In genomic region chr7:113207471-113208387, GRCm38 (mm10) we compare ENCODE assay signal across 8 mouse cellular contexts. TPM values are rescaled to one million over a fixed set of nuclear protein-coding genes. Genes with fewer than 3 reads are reported as not detected.
A peak's percentile ranks its signal among the peaks of the same experiment; 100 is the strongest.
DNase-seq lines count a peak whose midpoint lies in the region; ATAC-seq and TF ChIP-seq lines count a peak whose summit lies in the region.

No protein-coding gene starts in this region.

- H3K36me3 ChIP-seq in embryonic facial prominence, embryonic 13.5 days: no peaks in the 10 kb centered on the region
- H3K36me3 ChIP-seq in heart, embryonic 15.5 days: no peaks in the 10 kb centered on the region
- no peaks in the 10 kb centered on the region for H3K36me3 ChIP-seq in liver, embryonic 14.5 days (replicated peaks; ENCODE audit: control insufficient read depth, insufficient read depth, low read depth)
- no peaks in the 10 kb centered on the region for H3K36me3 ChIP-seq in neural tube, embryonic 14.5 days (ENCODE audit: control insufficient read depth, insufficient read depth, low read length)

- WGBS in embryonic facial prominence, embryonic 13.5 days: under 1% methylated on average over 70 of the region's 98 CpGs
- 1% methylated on average over 91 of the region's 98 CpGs for WGBS in heart, embryonic 15.5 days
- WGBS in liver, embryonic 14.5 days (ENCODE audit: insufficient replicate concordance): 1% methylated on average over 60 of the region's 98 CpGs
- under 1% methylated on average over 89 of the region's 98 CpGs for WGBS in neural tube, embryonic 14.5 days

- no peak for TF ChIP-seq CTCF in liver, embryonic 14.5 days (IDR thresholded peaks at IDR 0.05; ENCODE audit: low read depth)

- H3K4me1 ChIP-seq in embryonic facial prominence, embryonic 13.5 days: peaks cover 10% of the 10 kb centered on the region
- H3K4me1 ChIP-seq in heart, embryonic 15.5 days (replicated peaks): peaks cover 20% of the 10 kb centered on the region
- no peaks in the 10 kb centered on the region for H3K4me1 ChIP-seq in liver, embryonic 14.5 days (replicated peaks; ENCODE audit: control insufficient read depth in 2 of 2, insufficient read depth in 2 of 2, low read length in 1 of 2)
- 0 out of 2 replicates have a peak, but pooled peaks cover 2% of the 10 kb centered on the region for H3K4me1 ChIP-seq in neural tube, embryonic 14.5 days (ENCODE audit: control insufficient read depth, insufficient read depth, low read length)

- peak overlapping the region; percentile 83 for H3K4me2 ChIP-seq in embryonic facial prominence, embryonic 13.5 days
- peak overlapping the region; percentile 94 for H3K4me2 ChIP-seq in heart, embryonic 15.5 days
- H3K4me2 ChIP-seq in liver, embryonic 14.5 days (ENCODE audit: low read depth): peak overlapping the region; percentile 67
- peak overlapping the region; percentile 63 for H3K4me2 ChIP-seq in neural tube, embryonic 14.5 days (ENCODE audit: low read depth, low read length)

- peak; percentile 19 for ATAC-seq in CD4-positive, CD25-positive, alpha-beta regulatory T cell, adult 4 months
- ATAC-seq in embryonic facial prominence, embryonic 13.5 days (ENCODE audit: insufficient number of reproducible peaks, insufficient read depth, low FRiP score, low TSS enrichment, low read depth): peak; percentile 50
- peak; percentile 65 for ATAC-seq in heart, embryonic 15.5 days (replicated peaks; ENCODE audit: insufficient number of reproducible peaks, insufficient read depth, low FRiP score, low read depth)
- peak; percentile 50 for ATAC-seq in liver, embryonic 14.5 days (ENCODE audit: insufficient read depth)
- peak; percentile 75 for ATAC-seq in neural tube, embryonic 14.5 days (ENCODE audit: low read depth)

- peak overlapping the region; percentile 84 for H3K4me3 ChIP-seq in embryonic facial prominence, embryonic 13.5 days
- H3K4me3 ChIP-seq in heart, embryonic 15.5 days: peak overlapping the region; percentile 72
- peak overlapping the region; percentile 45 to 58 for H3K4me3 ChIP-seq in liver, embryonic 14.5 days (ENCODE audit: insufficient read depth in 1 of 2, low read depth in 2 of 2, low read length in 2 of 2)
- H3K4me3 ChIP-seq in neural tube, embryonic 14.5 days (ENCODE audit: low read depth, low read length): peak overlapping the region; percentile 86

- TF ChIP-seq EP300 in liver, embryonic 14.5 days (IDR thresholded peaks at IDR 0.05; ENCODE audit: low read depth): no peak

- peaks cover 70% of the 10 kb centered on the region for H3K27me3 ChIP-seq in embryonic facial prominence, embryonic 13.5 days
- H3K27me3 ChIP-seq in heart, embryonic 15.5 days: peaks cover 39% of the 10 kb centered on the region
- peaks cover 47% of the 10 kb centered on the region for H3K27me3 ChIP-seq in liver, embryonic 14.5 days (ENCODE audit: control insufficient read depth, insufficient read depth, low read length)
- peaks cover 18% of the 10 kb centered on the region for H3K27me3 ChIP-seq in neural tube, embryonic 14.5 days (ENCODE audit: control insufficient read depth, insufficient read depth, low read length)

- peak overlapping the region; percentile 77 for H3K9ac ChIP-seq in embryonic facial prominence, embryonic 13.5 days
- H3K9ac ChIP-seq in heart, embryonic 15.5 days: peak overlapping the region; percentile 69
- H3K9ac ChIP-seq in liver, embryonic 14.5 days (replicated peaks): no peak overlapping the region
- peak overlapping the region; percentile 77 for H3K9ac ChIP-seq in neural tube, embryonic 14.5 days (replicated peaks; ENCODE audit: low read depth, low read length)

- DNase-seq in adrenal gland, adult 18-20 months (ENCODE audit: low spot score in 2 of 2): peak; percentile 68
- peak; percentile 63 for DNase-seq in layer of hippocampus, adult 11-12 months (ENCODE audit: low spot score)
- no peak for DNase-seq in liver, embryonic 14.5 days (ENCODE audit: low read depth in 3 of 3, low spot score in 3 of 3)
- peak; percentile 81 for DNase-seq in urinary bladder, adult 2 months (ENCODE audit: low spot score)

- H3K27ac ChIP-seq in embryonic facial prominence, embryonic 13.5 days: peak overlapping the region; percentile 60; the same call in 1 of the 2 replicates
- H3K27ac ChIP-seq in heart, embryonic 15.5 days: peak overlapping the region; percentile 91
- no peak overlapping the region for H3K27ac ChIP-seq in liver, embryonic 14.5 days
- peak overlapping the region; percentile 77 for H3K27ac ChIP-seq in neural tube, embryonic 14.5 days (ENCODE audit: low read depth, low read length)

- H3K9me3 ChIP-seq in embryonic facial prominence, embryonic 13.5 days: no peaks in the 10 kb centered on the region
- no peaks in the 10 kb centered on the region for H3K9me3 ChIP-seq in heart, embryonic 15.5 days (replicated peaks)
- no peaks in the 10 kb centered on the region for H3K9me3 ChIP-seq in liver, embryonic 14.5 days (ENCODE audit: control insufficient read depth, low read length)
- no peaks in the 10 kb centered on the region for H3K9me3 ChIP-seq in neural tube, embryonic 14.5 days (ENCODE audit: control insufficient read depth, low read length)

RNA-seq across cellular contexts. Expression of gene Arntl, which starts 0.5 kb away (rescaled TPM):
- 10 to 100 TPM; 22.6 to 25.0 TPM for polyA plus RNA-seq in CD4-positive, CD25-positive, alpha-beta regulatory T cell, adult 4 months (2017; shearing (Covaris generic))
- total RNA-seq in adrenal gland, adult 18-20 months (2021): 10 to 100 TPM; 41.9 to 45.7 TPM
- 8.8 and 8.9 TPM in 2 replicates for polyA plus RNA-seq in embryonic facial prominence, embryonic 13.5 days (2015; fragmentation: Nextera tagmentation; extraction: Ambion mirVana)
- 8.5 and 9.6 TPM in 2 replicates for polyA plus RNA-seq in heart, embryonic 15.5 days (2015; fragmentation: Nextera tagmentation; extraction: Ambion mirVana)
- 2.8 and 4.1 TPM in 2 replicates for polyA plus RNA-seq in liver, embryonic 14.5 days (2012; rRNA removed)
- 4.6 and 5.1 TPM in 2 replicates for polyA plus RNA-seq in liver, embryonic 14.5 days (2014; fragmentation: Nextera tagmentation; extraction: Ambion mirVana)
- polyA plus RNA-seq in neural tube, embryonic 14.5 days (2014; fragmentation: Nextera tagmentation; extraction: Ambion mirVana): 15.1 and 15.7 TPM in 2 replicates
- polyA plus RNA-seq in urinary bladder, adult 2 months (2012; rRNA removed): 2.7 and 3.1 TPM in 2 replicates

Comparison
In these comparisons a context has a peak if more than half of its experiments do, and no peak if none do; other contexts are left out.
1. ATAC-seq: peak in every context shown above with its lines; median percentile 75 in neural tube, embryonic 14.5 days; 65 in heart, embryonic 15.5 days; 50 in embryonic facial prominence, embryonic 13.5 days; 50 in liver, embryonic 14.5 days; 19 in CD4-positive, CD25-positive, alpha-beta regulatory T cell, adult 4 months.
2. DNase-seq: peak in adrenal gland, adult 18-20 months (2 of 2), layer of hippocampus, adult 11-12 months (single experiment) and urinary bladder, adult 2 months (single experiment); none in liver, embryonic 14.5 days (0 of 3).
3. Peak in every context shown above with its lines, with median percentiles within 50 percentile points of each other: H3K4me2 ChIP-seq and H3K4me3 ChIP-seq.